Mouse (Mus musculus) E14TG2a.4 (cell line): Measurements from ENCODE around the gene Gm3435.
A peak's percentile ranks its signal among the peaks of the same experiment; 100 is the strongest.
"Not testable (repeated sequence)": the region's sequence is repeated elsewhere in the genome, so short reads cannot be mapped to it uniquely, and the experiment has no call there.

ENCODE experiments used
- H3K27me3 ChIP-seq: 2 replicates; pipeline ENCODE4 v1.6.1; 2014; ENCODE audit warnings: low read length, control low read depth; ENCODE audit not compliant: insufficient read depth
- H3K36me3 ChIP-seq: 2 replicates; pipeline ENCODE4 v1.6.1; 2014; ENCODE audit warnings: low read length, control low read depth; ENCODE audit not compliant: insufficient read depth
- H3K4me1 ChIP-seq: replicated peaks from 2 replicates; pipeline ENCODE4 v1.6.1; 2014; ENCODE audit warnings: low read depth, low read length, control low read depth
- H3K4me3 ChIP-seq: replicated peaks from 2 replicates; pipeline ENCODE4 v1.5.1; 2014; ENCODE audit warnings: mild to moderate bottlenecking, low read length
- H3K9me3 ChIP-seq: 2 replicates; pipeline ENCODE4 v1.6.1; 2014; ENCODE audit warnings: low read length, control low read depth
- CTCF ChIP-seq: conservative IDR thresholded peaks from 2 replicates; pipeline ENCODE4 v1.5.1; 2014; ENCODE audit warnings: low read length
- NANOG ChIP-seq: IDR thresholded peaks from 2 replicates; pipeline ENCODE4 v1.6.1; 2014; ENCODE audit warnings: borderline replicate concordance, low read length, mixed read lengths
- POU5F1 ChIP-seq: IDR thresholded peaks from 2 replicates; pipeline ENCODE4 v1.6.1; 2014; ENCODE audit warnings: low read length, borderline replicate concordance

Gm3435 gene

GRCm38 (mm10) chr17:15009706-15010413 lies at the start of gene Gm3435:
TSS of gene Gm3435 (plus strand) at chr17:15010176.
- not testable (repeated sequence) for H3K9me3 ChIP-seq, H3K27me3 ChIP-seq, H3K36me3 ChIP-seq, H3K4me1 ChIP-seq, H3K4me3 ChIP-seq

- no peak for TF ChIP-seq POU5F1
- no peak for TF ChIP-seq CTCF
- no peak for TF ChIP-seq NANOG
- H3K9me3 ChIP-seq: no peaks in the 10 kb centered on the region
- H3K36me3 ChIP-seq: peaks cover 29% of the 10 kb centered on the region
- H3K27me3 ChIP-seq: no peaks in the 10 kb centered on the region
- peaks cover 10% of the 10 kb centered on the region for H3K4me1 ChIP-seq
- peak overlapping the region; percentile 87 for H3K4me3 ChIP-seq
Measured at GRCm38 (mm10) chr17:14960520-14960919, 49.5 kb upstream of the Gm3435 start.

GRCm38 (mm10) chr17:14960951-14961556 lies 48.9 kb upstream of the Gm3435 start, which contains the start of gene Phf10:
TSS of gene Phf10 (minus strand) at chr17:14961273.
- Histone ChIP-seq H3K4me1 (peaks cover 10% of the 10 kb centered on the region), H3K4me3 (peak within 1 kb of the TSS; percentile 87), H3K36me3 (peaks cover 29% of the 10 kb centered on the region)
- not testable (repeated sequence) for H3K27me3 ChIP-seq, H3K9me3 ChIP-seq

GRCm38 (mm10) chr17:14961557-14962154 lies 48.3 kb upstream of the Gm3435 start:
- not testable (repeated sequence) for H3K9me3 ChIP-seq, H3K4me3 ChIP-seq, H3K27me3 ChIP-seq
- H3K4me1 ChIP-seq: peaks cover 10% of the 10 kb centered on the region
- H3K36me3 ChIP-seq: peaks cover 23% of the 10 kb centered on the region

GRCm38 (mm10) chr17:14968373-14968913 lies 41.5 kb upstream of the Gm3435 start:
- H3K4me1 ChIP-seq, H3K36me3 ChIP-seq, H3K4me3 ChIP-seq, H3K9me3 ChIP-seq, H3K27me3 ChIP-seq: not testable (repeated sequence)

- H3K4me3 ChIP-seq: peak overlapping the region; percentile 74
- H3K27me3 ChIP-seq: not testable (repeated sequence)
Measured at GRCm38 (mm10) chr17:14977718-14978361, 32.1 kb upstream of the Gm3435 start.

GRCm38 (mm10) chr17:14978362-14979038 lies 31.5 kb upstream of the Gm3435 start, which contains the start of the genes 9030025P20Rik and Gm3417:
TSS of gene 9030025P20Rik (plus strand) at chr17:14978468.
TSS of gene Gm3417 (minus strand) at chr17:14978790.
- H3K27me3 ChIP-seq, H3K4me1 ChIP-seq, H3K9me3 ChIP-seq, H3K36me3 ChIP-seq: not testable (repeated sequence)
- H3K4me3 ChIP-seq: peak within 1 kb of the TSS; percentile 74

More at GRCm38 (mm10) chr17:14977718-14978361, 32.1 kb upstream of the Gm3435 start:
- not testable (repeated sequence) for H3K9me3 ChIP-seq, H3K36me3 ChIP-seq, H3K4me1 ChIP-seq

- not testable (repeated sequence) for H3K27me3 ChIP-seq, H3K9me3 ChIP-seq, H3K4me1 ChIP-seq, H3K36me3 ChIP-seq
- H3K4me3 ChIP-seq: peak overlapping the region; percentile 51
Measured at GRCm38 (mm10) chr17:14990116-14990702, 19.8 kb upstream of the Gm3435 start.

GRCm38 (mm10) chr17:14992522-14993138 lies 17.3 kb upstream of the Gm3435 start:
- H3K27me3 ChIP-seq, H3K4me1 ChIP-seq, H3K36me3 ChIP-seq, H3K4me3 ChIP-seq, H3K9me3 ChIP-seq: not testable (repeated sequence)

GRCm38 (mm10) chr17:14993139-14993832 lies 16.7 kb upstream of the Gm3435 start:
- not testable (repeated sequence) for H3K9me3 ChIP-seq, H3K36me3 ChIP-seq, H3K27me3 ChIP-seq, H3K4me1 ChIP-seq, H3K4me3 ChIP-seq

GRCm38 (mm10) chr17:14994140-14994539 lies 15.8 kb upstream of the Gm3435 start:
- H3K36me3 ChIP-seq, H3K4me1 ChIP-seq, H3K4me3 ChIP-seq, H3K27me3 ChIP-seq, H3K9me3 ChIP-seq: not testable (repeated sequence)

- not testable (repeated sequence) for H3K9me3 ChIP-seq, H3K4me3 ChIP-seq, H3K27me3 ChIP-seq, H3K36me3 ChIP-seq, H3K4me1 ChIP-seq
Measured at GRCm38 (mm10) chr17:15000047-15000446, 9.9 kb upstream of the Gm3435 start.
